Mouse (Mus musculus): ENCODE results near the gene Dad1.

Dad1 gene

DNA sequence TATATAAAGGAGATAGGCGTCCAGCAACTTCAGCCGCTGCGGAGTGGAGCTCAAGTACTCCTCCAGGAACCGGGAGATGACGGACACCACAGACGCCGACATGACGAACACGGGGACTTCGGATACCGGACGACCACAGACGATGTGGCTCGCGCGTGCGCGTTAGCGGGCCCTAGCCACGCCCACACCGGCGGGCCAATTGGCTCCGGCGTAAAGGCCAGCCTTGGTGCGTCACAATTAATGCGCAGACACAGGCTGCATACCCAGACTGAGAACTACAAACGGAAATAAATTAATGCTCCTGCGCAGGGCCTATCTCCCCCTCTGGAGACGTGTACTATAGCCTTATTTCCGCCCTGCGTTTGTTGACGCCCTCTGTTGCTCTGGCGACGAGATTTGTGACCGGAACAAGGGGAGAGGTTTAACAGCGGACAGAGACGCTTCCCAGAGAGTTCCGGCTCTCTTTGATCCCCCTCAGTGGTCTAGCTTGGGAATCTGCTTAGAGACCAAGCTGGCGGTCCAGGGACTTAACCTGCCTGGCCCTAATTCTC is at the start of gene Dad1, which contains the start of gene Abhd4:
Gene Dad1, minus strand, starts transcription at position 364 of the 551 bp plus-strand sequence.
Gene Abhd4, plus strand, starts transcription at position 448 of the 551 bp plus-strand sequence.
- DNase-seq (ENCODE audit: low spot score in 2 of 2) = peak; percentile 98

DNA sequence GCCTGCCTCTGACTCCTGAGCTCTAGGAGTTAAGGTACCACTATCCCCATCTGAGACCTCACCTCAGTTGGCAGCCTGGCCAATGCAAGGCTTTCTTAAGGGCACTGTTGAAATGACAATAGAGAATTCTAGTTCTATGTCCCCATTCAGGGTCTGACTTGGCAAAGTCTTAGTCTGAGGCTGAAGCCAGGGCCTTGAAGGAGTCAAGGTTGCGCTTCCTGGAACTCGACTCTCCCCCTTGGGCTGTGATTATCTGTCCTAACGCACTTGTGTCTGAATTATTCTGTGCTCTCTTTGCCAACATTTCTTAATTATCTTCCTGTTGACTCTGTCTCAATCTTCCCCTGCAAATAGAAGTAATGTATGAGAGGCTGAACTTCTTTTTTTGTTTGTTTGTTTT is 46.8 kb upstream of the Dad1 start:
- no peak for DNase-seq (ENCODE audit: low spot score in 2 of 2)

GRCm38 (mm10) chr14:54300136-54300535 is 46.2 kb upstream of the Dad1 start:
- DNase-seq (ENCODE audit: low spot score in 2 of 2) = no peak

- no peak for DNase-seq (ENCODE audit: low spot score in 2 of 2)
These were observed 30.9 kb upstream of the Dad1 start, which contains the start of gene Olfr49 for GRCm38 (mm10) chr14:54284839-54285238. Gene Olfr49, minus strand, starts transcription at chr14:54284939.

GRCm38 (mm10) chr14:54276446-54276845 is 22.5 kb upstream of the Dad1 start:
- DNase-seq (ENCODE audit: low spot score in 2 of 2) = peak in 1 of 2 experiments; percentile 52

GRCm38 (mm10) chr14:54272696-54273095 is 18.8 kb upstream of the Dad1 start:
- DNase-seq (ENCODE audit: low spot score in 2 of 2) = peak in 1 of 2 experiments; percentile 55

DNA sequence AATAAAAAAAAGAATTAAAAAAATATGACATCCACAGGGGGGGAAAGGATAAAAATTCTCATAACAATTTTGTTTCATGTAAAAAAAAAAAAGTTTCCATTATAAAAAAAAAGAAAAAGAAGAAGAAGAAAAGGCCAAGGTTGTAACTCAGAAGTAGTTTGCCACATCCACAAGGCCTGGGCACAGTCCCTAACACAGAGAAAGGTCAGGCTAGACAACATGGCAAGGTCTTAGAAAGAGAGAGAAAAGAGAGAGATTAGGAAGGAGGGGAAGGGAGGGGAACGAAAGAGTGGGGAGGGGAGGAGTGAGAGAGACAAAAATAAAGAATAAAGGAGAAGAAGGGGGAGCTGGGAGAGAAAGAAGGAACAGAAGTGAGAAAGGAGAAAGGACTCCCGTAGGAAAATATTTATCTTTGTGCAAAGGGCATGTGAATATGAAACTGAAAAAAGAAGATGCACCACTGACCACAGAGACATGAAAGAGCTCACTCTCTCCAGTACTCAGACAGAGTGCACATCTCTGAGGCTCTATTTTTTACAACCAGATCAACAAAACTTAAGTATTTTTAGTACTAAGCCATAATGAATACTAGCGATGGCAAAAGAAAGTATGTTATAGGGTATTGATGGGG is 18.2 kb upstream of the Dad1 start:
- DNase-seq (ENCODE audit: low spot score in 2 of 2) = peak in 1 of 2 experiments; percentile 7

- DNase-seq (ENCODE audit: low spot score in 2 of 2) = peak in 1 of 2 experiments; percentile 40
These were observed 16.5 kb upstream of the Dad1 start for GRCm38 (mm10) chr14:54270413-54270812.

DNA sequence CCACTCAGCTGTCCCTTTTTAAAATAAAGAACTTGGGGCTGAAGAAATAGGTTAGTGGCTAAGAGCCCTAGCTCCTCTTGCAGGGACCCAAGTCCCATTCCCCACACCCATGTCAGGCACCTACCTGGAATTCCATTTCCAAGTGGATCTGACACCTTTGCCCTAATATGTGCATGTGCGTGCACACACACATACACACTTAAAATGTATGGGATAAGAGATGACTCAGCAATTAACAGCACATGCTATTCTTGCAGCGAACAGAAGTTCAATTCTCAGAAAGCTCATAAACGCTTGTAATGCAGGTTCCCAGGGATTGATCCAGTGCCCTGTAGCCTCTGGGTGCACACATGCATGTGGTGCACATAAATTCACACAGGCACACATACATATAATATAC is 15.7 kb upstream of the Dad1 start:
- DNase-seq (ENCODE audit: low spot score in 2 of 2) = peak in 1 of 2 experiments; percentile 35

- DNase-seq (ENCODE audit: low spot score in 2 of 2) = peak in 1 of 2 experiments; percentile 48
These were observed 14.1 kb upstream of the Dad1 start for GRCm38 (mm10) chr14:54267966-54268365.

DNA sequence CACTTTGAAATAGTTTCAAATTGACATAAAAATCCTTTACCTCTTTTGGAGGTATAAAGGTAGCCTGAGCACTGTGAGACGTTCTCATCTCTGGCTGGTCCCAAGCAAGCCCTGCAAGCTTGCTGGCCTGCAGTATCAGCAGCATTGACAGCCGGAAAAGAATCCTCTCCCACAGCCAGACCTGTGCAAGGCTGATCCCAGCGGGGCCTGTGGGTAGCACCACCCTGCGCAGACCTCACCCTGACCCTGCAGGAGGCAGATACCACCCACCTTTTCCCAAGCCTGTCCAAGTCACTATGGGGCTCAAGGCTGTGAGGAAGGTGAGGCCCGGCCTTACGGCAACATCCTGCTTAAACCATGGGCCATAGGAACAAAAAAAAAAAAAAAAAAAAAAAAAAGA is 12.0 kb upstream of the Dad1 start:
- peak in 1 of 2 experiments; percentile 58 for DNase-seq (ENCODE audit: low spot score in 2 of 2)

GRCm38 (mm10) chr14:54265093-54265492 is 11.2 kb upstream of the Dad1 start:
- peak in 1 of 2 experiments; percentile 54 for DNase-seq (ENCODE audit: low spot score in 2 of 2)

DNA sequence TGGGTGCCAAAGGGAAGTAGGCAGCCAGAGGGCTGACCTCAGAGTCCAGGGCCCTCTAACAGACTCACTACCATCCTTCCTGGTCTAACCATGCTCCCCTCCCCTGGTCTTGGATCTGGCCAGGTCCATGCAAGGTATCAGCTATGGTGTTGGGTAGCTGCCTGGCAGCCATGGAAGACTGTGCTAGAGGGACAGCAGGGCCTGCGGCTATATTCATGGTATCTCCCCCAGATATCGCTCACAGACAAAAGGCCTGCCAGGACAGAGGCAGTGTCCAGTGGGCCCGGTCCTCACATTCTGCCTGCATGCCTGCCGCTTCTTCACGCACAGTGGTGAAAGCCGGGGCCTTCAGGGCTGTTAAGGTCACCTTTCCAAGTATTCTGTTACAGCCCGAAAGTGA is 10.3 kb upstream of the Dad1 start:
- DNase-seq (ENCODE audit: low spot score in 2 of 2) = peak in 1 of 2 experiments; percentile 56

DNA sequence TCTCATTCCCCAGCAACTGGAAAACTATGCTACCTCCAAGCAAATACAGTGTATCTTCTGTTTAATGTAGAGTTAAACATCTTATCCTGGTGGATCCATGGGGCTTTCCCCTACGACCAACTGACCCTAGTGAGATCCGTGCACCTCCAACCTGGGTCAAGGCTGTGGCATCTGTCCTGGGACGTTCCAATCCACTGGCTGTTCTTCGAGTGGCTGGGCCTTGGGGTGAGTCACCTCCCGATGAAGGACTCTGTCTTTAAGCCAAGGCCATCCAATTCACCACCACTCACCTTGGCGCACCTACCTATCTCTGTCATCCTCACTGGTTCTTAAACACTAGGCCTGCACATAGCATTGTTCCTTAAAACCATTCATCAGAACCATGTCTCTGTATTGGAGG is 9.2 kb upstream of the Dad1 start:
- peak in 1 of 2 experiments; percentile 58 for DNase-seq (ENCODE audit: low spot score in 2 of 2)

- DNase-seq (ENCODE audit: low spot score in 2 of 2) = peak in 1 of 2 experiments; percentile 51
These were observed 8.7 kb upstream of the Dad1 start for GRCm38 (mm10) chr14:54262622-54263021.

DNA sequence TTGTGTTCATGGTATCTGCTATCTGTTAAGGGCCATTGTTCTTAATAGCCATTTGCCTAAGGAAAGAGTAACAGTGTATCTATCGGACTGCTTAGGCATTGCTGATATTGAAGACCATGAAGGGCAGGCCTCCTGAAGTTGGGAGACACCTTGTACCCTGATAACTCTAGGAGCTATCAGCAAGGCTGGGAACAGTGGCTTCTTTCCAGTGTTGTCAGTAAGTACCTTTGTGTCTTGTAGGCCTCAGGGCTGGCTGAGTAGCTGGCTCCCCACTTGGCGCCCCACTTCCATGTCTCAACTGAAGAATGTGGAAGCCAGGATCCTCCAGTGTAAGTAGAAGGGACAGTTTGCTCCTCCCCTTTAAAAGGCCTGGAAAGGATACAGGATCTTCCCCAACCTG is 7.5 kb upstream of the Dad1 start:
- peak in 1 of 2 experiments; percentile 51 for DNase-seq (ENCODE audit: low spot score in 2 of 2)

- DNase-seq (ENCODE audit: low spot score in 2 of 2) = peak in 1 of 2 experiments; percentile 58
These were observed 6.3 kb upstream of the Dad1 start for GRCm38 (mm10) chr14:54260196-54260595.

- no peak for DNase-seq (ENCODE audit: low spot score in 2 of 2)
These were observed 5.8 kb upstream of the Dad1 start for GRCm38 (mm10) chr14:54259722-54260085.

DNA sequence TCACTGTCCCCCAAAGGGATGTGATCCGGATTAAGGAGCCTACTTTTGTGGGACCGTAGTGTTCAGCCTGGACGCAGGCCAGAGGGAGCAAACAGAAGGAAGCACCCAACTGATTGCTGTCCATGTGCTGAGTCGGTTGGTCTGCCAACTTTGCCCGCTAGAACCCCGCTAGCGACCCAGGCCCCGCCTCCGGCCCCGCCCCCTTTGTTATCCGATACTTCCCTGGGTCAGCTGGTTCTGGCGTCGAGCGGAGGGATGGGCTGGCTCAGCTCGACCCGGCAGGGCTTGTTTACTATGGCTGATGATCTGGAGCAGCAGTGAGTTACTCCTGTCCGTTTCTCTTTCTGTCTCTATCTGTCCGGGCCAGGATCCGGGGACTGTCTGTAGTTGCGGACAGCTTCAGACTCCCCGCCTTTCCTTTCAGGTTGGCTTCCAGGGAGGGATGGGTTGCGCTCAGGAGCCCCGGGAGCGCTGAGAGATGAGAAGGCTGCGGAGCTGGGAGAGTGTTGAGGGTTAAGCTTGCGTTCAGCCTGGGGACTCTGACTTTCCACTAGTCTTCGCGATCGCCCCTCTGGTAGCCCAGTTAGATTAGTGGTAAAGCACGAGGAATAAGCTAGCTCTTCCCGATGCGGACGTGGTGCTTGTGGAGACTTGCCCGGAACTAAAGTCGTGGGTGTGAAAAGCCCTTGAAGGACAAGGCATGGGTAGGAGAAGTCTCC is 5.3 kb upstream of the Dad1 start:
- DNase-seq (ENCODE audit: low spot score in 2 of 2) = peak; percentile 94 to 96

DNA sequence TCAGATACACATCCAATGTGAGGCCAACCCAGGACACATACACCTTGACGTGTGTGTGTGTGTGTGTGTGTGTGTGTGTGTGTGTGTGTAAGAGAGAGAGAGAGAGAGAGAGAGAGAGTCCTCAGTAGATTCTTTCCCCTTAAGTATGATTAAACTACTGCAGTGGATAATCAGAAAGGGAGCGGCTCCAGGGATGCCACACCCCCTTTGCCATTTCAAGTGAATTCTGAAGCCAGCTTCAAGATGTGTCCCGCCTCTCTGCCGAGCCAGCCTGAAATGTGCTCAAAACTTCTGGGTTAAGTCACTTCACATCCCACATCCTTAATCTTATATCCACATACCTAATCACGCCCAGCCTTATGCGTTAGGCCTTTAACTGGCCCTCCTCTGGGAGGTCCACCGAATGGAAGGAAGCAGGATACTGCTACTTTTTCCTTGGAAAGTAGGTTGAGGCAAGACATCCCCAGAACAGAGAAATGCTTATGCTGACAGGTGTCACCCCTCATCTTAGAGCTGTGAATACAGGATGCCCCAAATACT is 4.3 kb upstream of the Dad1 start:
- peak in 1 of 2 experiments; percentile 56 for DNase-seq (ENCODE audit: low spot score in 2 of 2)

GRCm38 (mm10) chr14:54254670-54255202 is 832 bp upstream of the Dad1 start:
- no peak for DNase-seq (ENCODE audit: low spot score in 2 of 2)

GRCm38 (mm10) chr14:54250122-54250521 is 3.8 kb downstream of the Dad1 start:
- no peak for DNase-seq (ENCODE audit: low spot score in 2 of 2)
